Mouse (Mus musculus) heart, postnatal 10 days (tissue): Measurements from ENCODE around the gene Rps9. TPM values are rescaled to one million over a fixed set of nuclear protein-coding genes. Genes with fewer than 3 reads are reported as not detected.

Experiments
- microRNA-seq, 2 experiments: library from miRNA; unstranded; fragments of <30 nt; microRNA quantifications; one replicate each; pipeline ENCODE4 v1.2.0; 2022
- total RNA-seq, 2 experiments: library from RNA; stranded (reverse); gene quantifications; 2 replicates each; pipeline ENCODE4 v1.2.3; 2021

Rps9 gene
- total RNA-seq, 2 experiments from 2014 or later: 812 to 873 TPM

Small RNA genes lying within 50 kb of the gene (microRNA-seq; reads per million reads assigned to microRNA genes)
- 3.6 to 5.2 reads per million in 2 experiments for gene Mir3572

Other genes with a start within 250 kb of the Rps9 start
- not detected for gene Tarm1, start 201.4 kb upstream of the Rps9 start, total RNA-seq
- gene Oscar, start 87.8 kb upstream of the Rps9 start, total RNA-seq: under 1 TPM; 0.24 to 0.27 TPM
- 1,000 to 10,000 TPM; 1,653 to 1,740 TPM for gene Ndufa3, start 86.6 kb upstream of the Rps9 start, total RNA-seq
- 10 to 100 TPM; 20.3 to 29.9 TPM for gene Tfpt, start 74.1 kb upstream of the Rps9 start, total RNA-seq
- gene Prpf31, start 74.0 kb upstream of the Rps9 start, total RNA-seq: 10 to 100 TPM; 33.1 to 33.4 TPM
- gene Cnot3, start 58.7 kb upstream of the Rps9 start, total RNA-seq: 10 to 100 TPM; 36.4 to 40.0 TPM
- gene Leng1, start 38.2 kb upstream of the Rps9 start, total RNA-seq: 10 to 100 TPM in 1 of 2 experiments, 1 to 10 TPM in 1; 6.7 to 10.4 TPM
- 1 to 10 TPM; 1.5 to 2.1 TPM for gene Tmc4, start 26.4 kb upstream of the Rps9 start, total RNA-seq
- 100 to 1,000 TPM; 106 to 107 TPM for gene Tsen34, start 11.1 kb upstream of the Rps9 start, total RNA-seq
- gene Mboat7, start 10.5 kb upstream of the Rps9 start, total RNA-seq: 10 to 100 TPM; 25.7 to 28.9 TPM
- 1 to 10 TPM in 1 of 2 experiments, under 1 TPM in 1; 0.67 to 1.4 TPM for gene Pirb, start 16.4 kb downstream of the Rps9 start, total RNA-seq
- under 1 TPM in 1 of 2 experiments, not detected in 1; 0.24 TPM for gene Gm15448, start 121.7 kb downstream of the Rps9 start, total RNA-seq
- gene Pira2, start 141.1 kb downstream of the Rps9 start, total RNA-seq: under 1 TPM in 1 of 2 experiments, not detected in 1; 0.19 TPM
- gene Gm14548, start 194.1 kb downstream of the Rps9 start, total RNA-seq: under 1 TPM in 1 of 2 experiments, not detected in 1; 0.14 TPM
- gene Lilra6, start 211.5 kb downstream of the Rps9 start, total RNA-seq: under 1 TPM; 0.12 TPM